Mouse (Mus musculus) E14TG2a.4 (cell line): ENCODE measurements around the gene Msmo1.

ENCODE experiments used
- CTCF ChIP-seq: conservative IDR thresholded peaks from 2 replicates; pipeline ENCODE4 v1.5.1; 2014; ENCODE audit warnings: low read length
- NANOG ChIP-seq: IDR thresholded peaks from 2 replicates; pipeline ENCODE4 v1.6.1; 2014; ENCODE audit warnings: borderline replicate concordance, low read length, mixed read lengths
- POU5F1 ChIP-seq: IDR thresholded peaks from 2 replicates; pipeline ENCODE4 v1.6.1; 2014; ENCODE audit warnings: low read length, borderline replicate concordance

GRCm38 (mm10) chr8:64767047-64767446, 33.5 kb upstream of the Msmo1 start:
- TF ChIP-seq CTCF (no peak), POU5F1 (no peak), NANOG (no peak)
